Mouse (Mus musculus) brain, embryonic 14.5 days (tissue): ENCODE measurements around the gene Peg10. TPM values are rescaled to one million over a fixed set of nuclear protein-coding genes. Genes with fewer than 3 reads are reported as not detected.
"Not testable (repeated sequence)": the region's sequence is repeated elsewhere in the genome, so short reads cannot be mapped to it uniquely, and the experiment has no call there.

Source experiments
- DNase-seq: peaks from one replicate; pipeline ENCODE4 v3.0.0-alpha.2; 2011; ENCODE audit warnings: low read depth
- CTCF ChIP-seq: fragments of 200-500 bp; IDR thresholded peaks from 2 replicates; pipeline ENCODE4 v1.5.1; 2012; ENCODE audit warnings: inconsistent platforms, mild to moderate bottlenecking, moderate library complexity, borderline replicate concordance; ENCODE audit not compliant: insufficient read depth, insufficient read length; ENCODE audit errors: extremely low read depth
- POLR2A ChIP-seq: fragments of 200-500 bp; IDR thresholded peaks from 2 replicates; pipeline ENCODE4 v1.6.1; 2012; ENCODE audit warnings: mild to moderate bottlenecking, inconsistent platforms, borderline replicate concordance; ENCODE audit not compliant: poor library complexity, insufficient read depth, insufficient read length, severe bottlenecking; ENCODE audit errors: extremely low read depth
- polyA plus RNA-seq: library from polyadenylated mRNA; depleted of rRNA; stranded (reverse); fragments of >200 nt; gene quantifications from 2 replicates; pipeline ENCODE4 v1.2.3, GENCODE M21; 2012; rRNA removed

Gene Peg10
- polyA plus RNA-seq, 1 experiment: 111 TPM

DNA sequence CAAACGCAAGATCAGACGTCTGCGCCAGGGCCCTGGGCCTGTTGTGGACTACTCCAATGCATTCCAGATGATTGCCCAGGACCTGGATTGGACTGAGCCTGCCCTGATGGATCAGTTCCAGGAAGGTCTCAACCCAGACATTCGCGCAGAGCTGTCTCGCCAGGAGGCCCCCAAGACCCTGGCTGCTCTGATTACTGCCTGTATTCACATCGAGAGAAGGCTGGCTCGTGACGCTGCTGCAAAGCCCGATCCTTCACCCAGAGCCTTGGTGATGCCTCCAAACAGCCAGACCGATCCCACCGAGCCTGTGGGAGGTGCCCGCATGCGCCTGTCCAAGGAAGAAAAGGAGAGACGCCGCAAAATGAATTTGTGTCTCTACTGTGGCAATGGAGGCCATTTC is 7.8 kb downstream of the Peg10 start:
- no peak for DNase-seq

DNA sequence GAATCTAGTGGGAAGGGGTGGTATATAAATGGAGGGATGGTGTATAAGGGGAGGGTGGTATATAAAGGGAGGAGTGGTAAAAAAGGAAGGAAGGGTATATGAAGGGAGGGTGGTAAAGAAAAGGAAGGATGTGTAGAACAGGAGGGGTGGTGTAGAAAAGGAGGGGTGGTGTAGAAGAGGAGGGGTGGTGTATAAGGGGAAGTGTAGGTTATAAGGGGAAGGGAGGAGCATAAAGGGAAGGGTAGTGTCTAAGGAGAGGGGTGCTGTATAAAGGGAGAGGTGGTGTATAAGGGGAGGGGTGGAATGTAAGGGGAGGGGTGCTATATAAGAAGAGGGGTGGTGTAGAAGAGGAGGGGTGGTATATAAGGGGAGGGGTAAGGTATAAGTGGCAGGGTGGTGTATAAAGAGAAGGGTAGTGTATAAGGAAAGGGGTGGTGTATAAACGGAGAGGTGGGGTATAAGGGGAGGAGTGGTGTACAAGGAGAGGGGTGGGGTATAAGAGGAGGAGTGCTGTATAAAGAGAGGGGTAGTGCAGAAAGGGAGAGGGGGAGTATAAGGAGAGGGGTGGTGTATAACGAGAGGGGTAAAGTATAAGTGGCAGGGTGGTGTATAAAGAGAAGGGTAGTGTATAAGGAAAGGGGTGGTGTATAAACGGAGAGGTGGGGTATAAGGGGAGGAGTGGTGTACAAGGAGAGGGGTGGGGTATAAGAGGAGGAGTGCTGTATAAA is 14.5 kb downstream of the Peg10 start:
- DNase-seq: not testable (repeated sequence)

More for the DNA sequence above, 7.8 kb downstream of the Peg10 start:
- TF ChIP-seq CTCF: no peak
- TF ChIP-seq POLR2A: no peak

DNA sequence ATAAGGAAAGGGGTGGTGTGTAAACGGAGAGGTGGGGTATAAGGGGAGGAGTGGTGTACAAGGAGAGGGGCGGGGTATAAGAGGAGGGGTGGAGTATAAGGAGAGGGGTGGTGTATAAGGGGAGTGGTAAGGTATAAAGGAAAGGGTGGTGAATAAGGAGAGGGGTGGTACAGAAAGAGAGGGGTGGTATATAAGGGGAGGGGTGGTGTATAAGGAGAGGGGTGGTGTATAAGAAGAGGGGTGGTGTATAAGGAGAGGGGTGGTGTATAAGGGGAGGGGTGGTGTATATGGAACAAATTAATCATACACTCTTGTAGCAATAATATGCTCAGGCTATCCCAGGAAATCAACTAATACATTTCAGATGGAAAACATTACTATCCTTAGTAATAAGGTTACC is 15.1 kb downstream of the Peg10 start:
- no peak for DNase-seq
- TF ChIP-seq POLR2A: no peak
- no peak for TF ChIP-seq CTCF

DNA sequence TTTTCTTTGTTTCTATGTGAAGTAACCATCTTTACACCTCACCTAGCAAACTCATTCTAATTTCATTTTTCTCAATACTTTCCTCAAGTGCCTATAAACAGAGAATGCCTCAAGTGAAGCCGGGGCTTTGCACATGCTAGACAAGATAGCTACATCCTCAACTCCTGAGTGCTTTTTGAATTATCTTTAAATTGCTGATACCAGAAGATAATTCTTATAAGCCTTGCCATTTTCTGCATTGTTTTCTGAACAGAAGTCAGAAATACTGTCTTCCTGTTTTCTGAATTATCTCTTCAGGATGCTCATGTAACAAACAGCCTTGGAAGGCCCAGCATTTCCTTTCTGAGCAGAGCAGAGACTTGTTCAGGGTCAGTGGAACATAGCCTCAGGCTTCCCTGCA is 49.2 kb downstream of the Peg10 start:
- TF ChIP-seq POLR2A: no peak
- no peak for TF ChIP-seq CTCF
- DNase-seq: no peak

DNA sequence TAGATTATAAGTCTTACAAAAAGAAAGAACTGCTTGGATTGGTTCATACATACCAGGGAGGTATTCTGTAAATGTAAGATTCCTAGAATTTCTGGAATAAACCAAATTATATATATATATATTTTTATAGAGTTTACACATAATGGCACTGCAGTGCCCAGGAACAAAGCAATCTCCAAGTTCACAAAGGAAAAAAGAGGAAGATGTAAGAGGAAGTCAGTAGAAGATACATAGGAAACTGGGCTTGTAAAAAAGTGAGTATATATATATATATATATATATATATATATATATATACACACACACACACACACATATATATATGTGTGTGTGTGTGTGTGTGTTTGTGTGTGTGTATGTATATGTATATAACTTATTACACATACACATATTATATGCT is 50.2 kb downstream of the Peg10 start:
- DNase-seq: not testable (repeated sequence)

GRCm38 (mm10) chr6:4798382-4798781 is 51.3 kb downstream of the Peg10 start:
- DNase-seq: no peak
- TF ChIP-seq CTCF: no peak
- TF ChIP-seq POLR2A: no peak

DNA sequence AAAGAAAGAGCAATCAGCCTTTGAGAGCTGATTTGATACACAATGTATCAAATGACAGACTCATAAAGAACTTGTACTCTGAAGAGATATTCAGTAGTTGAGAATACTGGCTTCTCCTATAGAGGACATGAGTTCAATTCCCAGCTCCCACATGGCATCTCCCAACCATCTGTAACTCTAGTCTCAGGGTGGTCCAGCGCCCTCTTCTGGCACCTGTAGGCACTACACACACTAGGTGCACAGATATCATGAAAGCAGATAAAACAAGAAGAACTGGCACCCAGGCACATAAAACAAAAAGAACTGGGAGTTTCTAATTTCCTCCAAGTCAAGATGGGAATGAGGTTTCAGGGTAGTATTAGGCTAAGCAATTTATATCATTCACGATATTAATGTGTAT is 52.3 kb downstream of the Peg10 start:
- peak; percentile 15; the same call in 1 of the 2 replicates for TF ChIP-seq CTCF
- no peak for TF ChIP-seq POLR2A
- DNase-seq: no peak

- DNase-seq: peak; percentile 19
- TF ChIP-seq POLR2A (no peak), CTCF (no peak)
These were observed 59.9 kb downstream of the Peg10 start for GRCm38 (mm10) chr6:4806981-4807380.

Other genes starting within 250 kb of the Peg10 start
- gene Col1a2, start 242.5 kb upstream of the Peg10 start, polyA plus RNA-seq: 66.5 and 187 TPM in 2 replicates
- 46.6 and 51.4 TPM in 2 replicates for gene Casd1, start 146.5 kb upstream of the Peg10 start, polyA plus RNA-seq
- 39.6 and 43.4 TPM in 2 replicates for gene Sgce, start 99 bp upstream of the Peg10 start, polyA plus RNA-seq
- gene Ppp1r9a, start 155.6 kb downstream of the Peg10 start, polyA plus RNA-seq: 22.2 and 32.7 TPM in 2 replicates